Mouse (Mus musculus) effector memory CD4-positive, alpha-beta T cell, adult 5 months (primary cell): ENCODE measurements around the gene Hpn. TPM values are rescaled to one million over a fixed set of nuclear protein-coding genes. Genes with fewer than 3 reads are reported as not detected.

Experiments used
- polyA plus RNA-seq: library from polyadenylated mRNA; unstranded; fragments of 100-300 nt; shearing (Covaris generic); gene quantifications from one replicate; pipeline ENCODE4 v1.2.1, GENCODE M21; 2017

The Hpn gene
- polyA plus RNA-seq, result 1.4 TPM

GRCm38 (mm10) chr7:31115182-31115581 lies at the start of gene Hpn:
Hpn (minus strand) TSS chr7:31115290.

GRCm38 (mm10) chr7:31155296-31156033 lies 40.4 kb upstream of the Hpn start, which contains the start of gene Gramd1a:
Gramd1a (minus strand) TSS chr7:31155896.

GRCm38 (mm10) chr7:31126851-31127724 lies 12.0 kb upstream of the Hpn start, which contains the start of gene Scn1b:
Scn1b (minus strand) TSS chr7:31127003.

GRCm38 (mm10) chr7:31076492-31076891 lies 38.6 kb downstream of the Hpn start, which contains the start of gene Fxyd3:
Fxyd3 (minus strand) TSS chr7:31076704.

GRCm38 (mm10) chr7:31059108-31059507 lies 56.0 kb downstream of the Hpn start, which contains the start of gene Lgi4:
Lgi4 (plus strand) TSS chr7:31059342.

GRCm38 (mm10) chr7:31057071-31057470 lies 58.0 kb downstream of the Hpn start, which contains the start of gene Fxyd1:
Fxyd1 (minus strand) TSS chr7:31057199.

GRCm38 (mm10) chr7:31051321-31052021 lies 63.6 kb downstream of the Hpn start, which contains the start of gene Fxyd7:
Fxyd7 (minus strand) TSS chr7:31051467.

Other genes starting within 250 kb of the Hpn start
- 28.6 TPM for gene Cd22, start 234.9 kb downstream of the Hpn start, polyA plus RNA-seq
- gene Mag, start 200.4 kb downstream of the Hpn start, polyA plus RNA-seq, result not detected
- gene Hamp2, start 190.6 kb downstream of the Hpn start, polyA plus RNA-seq, result not detected
- gene Hamp, start 171.3 kb downstream of the Hpn start, polyA plus RNA-seq, result not detected
- 10.7 TPM for gene Usf2, start 158.5 kb downstream of the Hpn start, polyA plus RNA-seq
- gene Lsr, start 141.8 kb downstream of the Hpn start, polyA plus RNA-seq, result 7.7 TPM
- gene Fam187b, start 141.5 kb downstream of the Hpn start, polyA plus RNA-seq, result 0.46 TPM
- 1,401 TPM for gene Fxyd5, start 72.8 kb downstream of the Hpn start, polyA plus RNA-seq
- not detected for gene Fxyd7, start 63.8 kb downstream of the Hpn start, polyA plus RNA-seq
- gene Fxyd1, start 58.1 kb downstream of the Hpn start, polyA plus RNA-seq, result not detected
- not detected for gene Lgi4, start 55.9 kb downstream of the Hpn start, polyA plus RNA-seq
- not detected for gene Fxyd3, start 38.6 kb downstream of the Hpn start, polyA plus RNA-seq
- not detected for gene Scn1b, start 11.7 kb upstream of the Hpn start, polyA plus RNA-seq
- 398 TPM for gene Gramd1a, start 40.6 kb upstream of the Hpn start, polyA plus RNA-seq
- not detected for gene Scgb2b2, start 175.2 kb upstream of the Hpn start, polyA plus RNA-seq
- gene Scgb1b2, start 176.5 kb upstream of the Hpn start, polyA plus RNA-seq, result not detected
- gene Scgb2b3, start 246.8 kb upstream of the Hpn start, polyA plus RNA-seq, result not detected